Mouse (Mus musculus) megakaryocyte, adult 5-6 weeks (primary cell): ENCODE results near the gene Sgf29. TPM values are rescaled to one million over a fixed set of nuclear protein-coding genes. Genes with fewer than 3 reads are reported as not detected.
A peak's percentile ranks its signal among the peaks of the same experiment; 100 is the strongest.
"Not testable (repeated sequence)": the region's sequence is repeated elsewhere in the genome, so short reads cannot be mapped to it uniquely, and the experiment has no call there.

Experiments used
- ATAC-seq: 2 replicates; pipeline ENCODE4 v1.8.0; 2016; ENCODE audit warnings: mild to moderate bottlenecking, inconsistent platforms; ENCODE audit not compliant: poor library complexity, severe bottlenecking
- total RNA-seq, 2 experiments: library from RNA; stranded (forward) in 1 of 2; stranded (reverse) in 1 of 2; fragments of 153-499, 151-499 nt in 1 of 2; fragments of 221-1000, 200-1000 nt in 1 of 2; gene quantifications; 2 replicates each; pipeline versions ENCODE4 v1.2.3 to v1.2.4; 2015 to 2017

The Sgf29 gene
- total RNA-seq, 2 experiments from 2014 or later = 35.5 to 42.1 TPM

GRCm38 (mm10) chr7:126636733-126637520, 12.2 kb upstream of the Sgf29 start:
- peak; percentile 90 for ATAC-seq

- ATAC-seq = no peak
Observed at GRCm38 (mm10) chr7:126642545-126643243, 6.4 kb upstream of the Sgf29 start.

DNA sequence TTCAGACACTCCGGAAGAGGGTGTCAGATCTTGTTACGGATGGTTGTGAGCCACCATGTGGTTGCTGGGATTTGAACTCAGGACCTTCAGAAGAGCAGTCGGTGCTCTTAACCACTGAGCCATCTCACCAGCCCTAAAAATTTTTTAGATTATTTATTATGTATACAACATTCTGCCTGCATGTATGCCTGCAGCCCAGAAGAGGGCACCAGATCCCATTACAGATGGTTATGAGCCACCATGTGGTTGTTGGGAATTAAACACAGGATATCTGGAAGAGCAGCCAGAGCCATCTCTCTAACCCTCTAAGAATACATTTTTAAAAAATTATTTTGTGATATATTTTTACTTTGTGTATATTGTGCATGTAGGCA, 5.9 kb upstream of the Sgf29 start:
- ATAC-seq = not testable (repeated sequence)

GRCm38 (mm10) chr7:126644345-126644744, 4.8 kb upstream of the Sgf29 start:
- ATAC-seq = no peak

GRCm38 (mm10) chr7:126644914-126645313, 4.2 kb upstream of the Sgf29 start:
- no peak for ATAC-seq

- no peak for ATAC-seq
Observed at GRCm38 (mm10) chr7:126645708-126646107, 3.4 kb upstream of the Sgf29 start.

DNA sequence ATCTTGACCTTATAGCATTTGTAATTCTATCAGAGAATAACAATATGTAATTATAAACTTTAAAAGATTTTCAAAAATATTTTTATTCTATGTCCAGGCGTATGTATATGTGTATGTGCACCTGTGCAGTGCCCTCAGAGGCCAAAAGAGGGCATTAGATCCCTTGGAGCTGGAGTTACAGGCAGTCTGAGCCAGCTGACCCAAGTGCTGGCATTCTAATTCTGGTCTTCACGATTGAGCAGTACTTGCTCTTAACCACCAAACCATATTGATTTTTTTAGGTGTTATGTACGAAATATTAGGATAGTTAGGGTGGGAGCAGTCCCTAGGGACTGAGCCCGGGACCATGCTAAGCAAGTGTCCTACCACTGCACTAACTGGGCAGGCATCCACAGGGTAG, 623 bp upstream of the Sgf29 start:
- no peak for ATAC-seq

DNA sequence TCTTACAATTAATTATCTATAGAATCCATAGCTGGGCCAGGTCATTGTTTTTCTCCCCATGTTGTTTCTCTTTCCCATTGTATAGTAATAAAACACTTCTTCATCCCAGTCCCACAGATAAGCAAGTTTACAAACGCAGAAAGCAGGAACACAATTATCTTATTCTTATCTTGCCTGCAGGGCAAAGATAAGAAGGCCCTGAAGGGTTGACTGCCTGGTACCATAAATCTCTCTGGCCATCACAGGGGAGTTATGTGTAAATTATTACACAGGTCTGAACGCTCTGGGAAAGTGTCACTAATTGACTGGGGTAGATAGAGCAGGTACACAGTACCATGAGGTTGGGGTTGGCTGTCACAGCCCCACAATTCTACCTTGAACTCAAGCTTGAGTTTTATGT, 1.7 kb downstream of the Sgf29 start:
- ATAC-seq = no peak

- no peak for ATAC-seq
Observed at GRCm38 (mm10) chr7:126653991-126654390, 4.9 kb downstream of the Sgf29 start.

GRCm38 (mm10) chr7:126655695-126656094, 6.6 kb downstream of the Sgf29 start:
- peak; percentile 80 for ATAC-seq

- no peak for ATAC-seq
Observed at GRCm38 (mm10) chr7:126657522-126657921, 8.4 kb downstream of the Sgf29 start.

DNA sequence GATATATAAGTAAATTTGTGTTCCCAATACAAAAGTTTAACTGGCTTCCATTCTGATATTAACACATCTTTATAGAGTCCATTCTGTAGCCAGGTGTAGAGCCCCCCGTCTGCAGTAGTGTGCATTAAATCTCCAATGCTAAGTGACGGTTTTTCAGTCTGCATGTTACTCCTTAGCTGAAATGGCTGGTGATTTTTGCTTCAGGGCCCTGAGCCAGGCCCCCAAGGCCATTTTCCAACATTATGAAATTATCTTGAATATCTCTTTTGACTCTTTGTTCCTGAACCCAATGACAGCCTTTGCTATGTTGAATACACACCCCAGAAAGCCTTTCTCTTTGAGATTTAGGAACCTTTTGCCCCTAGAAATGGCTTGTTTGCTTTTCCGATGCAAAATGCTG, 10.7 kb downstream of the Sgf29 start:
- ATAC-seq = no peak

GRCm38 (mm10) chr7:126663646-126664045, 14.5 kb downstream of the Sgf29 start:
- no peak for ATAC-seq

GRCm38 (mm10) chr7:126665269-126665668, 16.2 kb downstream of the Sgf29 start:
- no peak for ATAC-seq

DNA sequence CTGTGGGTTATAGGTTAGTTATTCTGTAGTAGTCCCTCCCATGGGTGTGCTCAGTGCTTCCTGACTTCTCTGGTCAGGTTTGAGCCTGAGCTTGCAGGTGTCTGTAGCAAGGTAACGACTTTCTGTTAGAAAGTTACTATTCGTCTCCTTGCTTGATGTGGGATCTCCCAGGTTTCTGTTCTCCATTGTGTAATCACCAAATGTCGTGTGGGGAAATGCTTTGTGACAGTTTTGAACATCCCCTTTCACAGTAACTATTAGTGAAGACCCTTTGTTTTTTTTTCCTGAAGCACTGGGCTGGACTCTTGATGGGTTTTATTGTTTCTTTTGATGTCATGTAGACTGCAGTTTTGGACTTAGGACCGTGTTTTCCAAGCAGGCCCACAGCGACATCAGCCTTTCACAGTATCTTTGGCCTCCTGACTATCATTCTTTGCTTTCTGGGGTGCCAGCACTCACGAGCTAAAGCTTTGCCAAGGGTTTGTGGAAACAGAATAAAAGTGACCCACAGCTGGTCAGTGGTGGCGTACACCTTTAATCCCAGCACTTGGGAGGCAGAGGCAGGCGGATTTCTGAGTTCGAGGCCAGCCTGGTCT, 18.5 kb downstream of the Sgf29 start:
- peak; percentile 75 for ATAC-seq

DNA sequence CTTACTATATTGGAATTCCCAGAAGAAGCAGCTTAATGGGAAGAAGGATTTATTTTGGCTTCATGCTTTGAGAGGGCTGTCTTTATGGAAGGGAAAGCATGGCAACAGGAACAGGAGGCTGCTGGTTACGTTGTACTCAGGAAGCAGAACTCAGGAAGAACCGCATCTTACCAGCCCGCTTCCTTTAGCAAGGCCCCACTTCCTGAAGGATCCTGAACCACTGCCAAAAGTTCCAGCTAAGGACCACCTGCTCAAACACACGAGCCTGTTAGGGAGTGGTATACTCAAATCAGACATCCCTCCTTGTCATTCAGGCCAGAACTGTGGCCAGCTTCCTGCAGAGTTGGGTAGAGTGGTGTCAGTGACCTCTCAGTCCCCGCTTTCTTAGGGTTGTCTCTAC, 19.3 kb downstream of the Sgf29 start:
- 0 out of 2 replicates have a peak, but pooled peaks have one; percentile 31 for ATAC-seq

DNA sequence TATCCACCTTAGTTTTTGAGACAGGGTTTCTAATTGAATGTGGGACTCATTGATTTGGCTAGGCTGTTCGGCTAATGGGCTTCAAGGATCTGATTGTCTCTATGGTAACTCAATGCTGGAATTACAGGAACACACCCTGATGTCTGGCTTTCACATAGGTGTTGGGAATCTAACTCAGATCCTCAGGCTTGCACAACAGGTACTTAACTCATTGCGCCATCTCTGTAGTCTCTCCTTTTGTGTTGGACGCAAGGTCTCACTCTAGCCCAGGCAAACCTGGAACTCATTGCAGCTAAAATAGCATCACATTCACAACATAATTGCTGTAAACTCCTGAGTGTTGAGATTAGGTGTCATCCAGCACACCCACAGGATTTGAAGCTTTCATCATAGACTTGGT, 21.0 kb downstream of the Sgf29 start:
- ATAC-seq = no peak

DNA sequence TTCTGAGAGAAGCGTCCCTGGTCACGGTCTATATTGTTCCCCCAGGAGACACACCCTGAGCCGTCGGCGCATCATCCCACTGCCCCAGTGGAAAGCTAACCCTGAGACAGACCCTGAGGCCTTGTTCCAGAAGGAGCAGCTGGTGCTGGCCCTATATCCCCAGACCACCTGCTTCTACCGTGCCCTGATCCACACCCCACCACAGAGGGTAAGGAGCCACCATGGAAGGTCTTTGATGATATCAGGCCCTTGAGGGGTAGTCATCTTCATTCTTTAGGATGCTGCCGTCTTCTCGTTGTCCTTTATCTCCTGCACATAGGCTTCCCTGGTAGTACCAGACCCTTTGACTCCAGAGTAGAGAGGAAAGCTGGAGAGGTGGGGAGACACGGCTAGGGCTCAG, 23.0 kb downstream of the Sgf29 start:
- no peak for ATAC-seq

- ATAC-seq = no peak
Observed at GRCm38 (mm10) chr7:126675104-126675503, 26.0 kb downstream of the Sgf29 start.

DNA sequence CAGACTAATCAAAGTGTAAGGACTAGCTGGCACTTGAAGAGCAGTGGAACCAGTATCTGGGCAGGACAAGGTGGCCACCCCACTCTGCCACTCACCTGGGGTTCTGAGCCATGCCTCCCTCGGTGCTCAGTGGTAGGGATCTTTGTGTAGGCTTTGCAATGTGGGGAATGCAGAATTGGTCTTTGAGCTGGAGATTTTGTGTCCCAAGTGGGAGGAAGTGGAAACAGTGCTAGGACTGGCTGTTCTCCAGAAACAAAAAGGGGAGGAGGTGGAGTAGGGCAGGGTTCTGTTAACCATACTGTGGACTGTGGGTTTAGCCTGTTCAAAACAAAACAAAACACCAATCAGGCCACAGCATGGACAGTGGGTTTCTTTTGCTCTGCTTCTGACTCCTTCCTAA, 27.1 kb downstream of the Sgf29 start, which contains the start of gene Sult1a1:
Gene Sult1a1 (minus strand): TSS at position 226 of the 400 bp plus-strand sequence.
- no peak for ATAC-seq

DNA sequence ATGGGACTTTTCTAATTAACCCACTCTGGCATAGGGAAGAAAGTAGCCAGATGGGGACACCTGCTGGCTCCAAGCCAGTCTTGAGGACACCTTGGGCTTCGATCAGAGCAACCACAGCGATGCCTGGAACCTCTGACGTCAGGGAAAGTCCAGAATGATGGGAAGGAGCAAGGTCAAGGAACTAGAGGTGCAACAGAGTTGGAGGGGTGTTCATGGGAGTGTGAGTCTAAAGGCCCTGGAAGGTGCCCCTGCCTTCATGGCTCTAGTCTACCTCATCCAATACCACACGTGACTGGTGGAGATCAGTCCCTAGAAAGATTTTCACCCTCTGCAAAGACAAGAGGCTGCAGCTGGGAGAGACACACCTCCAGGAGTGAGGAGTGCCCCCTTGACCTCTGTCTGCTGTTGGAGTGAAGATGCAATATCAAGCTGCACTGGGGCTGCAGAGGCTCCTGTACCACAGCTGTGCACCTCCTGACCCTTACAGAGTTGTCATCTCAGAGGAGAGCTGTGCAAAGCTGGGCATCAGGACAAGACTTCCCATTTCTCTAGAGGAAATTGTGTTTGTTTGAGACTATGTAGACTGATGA, 27.6 kb downstream of the Sgf29 start:
- ATAC-seq = no peak
